ENCODE assay signal across 7 mouse cellular contexts in genomic region chr6:99519052-99519451, GRCm38 (mm10). TPM values are rescaled to one million over a fixed set of nuclear protein-coding genes. Genes with fewer than 3 reads are reported as not detected.
DNase-seq lines count a peak whose midpoint lies in the region; ATAC-seq and TF ChIP-seq lines count a peak whose summit lies in the region.

No protein-coding gene starts in this region.

- 28% methylated on average over 4 of the region's 4 CpGs for WGBS in lung, embryonic 16.5 days
- WGBS in embryonic facial prominence, embryonic 14.5 days = 36% methylated on average over 4 of the region's 4 CpGs
- 37% methylated on average over 4 of the region's 4 CpGs for WGBS in intestine, postnatal 0 days
- WGBS in stomach, embryonic 16.5 days = 40% methylated on average over 4 of the region's 4 CpGs

- no peak for DNase-seq in lung, postnatal 4 days
- no peak for DNase-seq in embryonic facial prominence, embryonic 14.5 days (ENCODE audit: low spot score)
- DNase-seq in adrenal gland, postnatal 14 days = no peak
- DNase-seq in thymus, postnatal 25 days = no peak

- ATAC-seq in lung, embryonic 16.5 days (ENCODE audit: low read depth) = no peak
- no peak for ATAC-seq in embryonic facial prominence, embryonic 14.5 days (ENCODE audit: low read depth)
- no peak for ATAC-seq in intestine, postnatal 0 days
- ATAC-seq in stomach, embryonic 16.5 days (ENCODE audit: insufficient read depth, low FRiP score) = no peak

- H3K4me2 ChIP-seq in lung, embryonic 16.5 days (ENCODE audit: low read depth, low read length) = peak overlapping the region; percentile 86
- peak overlapping the region; percentile 89 for H3K4me2 ChIP-seq in embryonic facial prominence, embryonic 14.5 days (ENCODE audit: low read depth, low read length)
- peak overlapping the region; percentile 92 for H3K4me2 ChIP-seq in intestine, postnatal 0 days (replicated peaks; ENCODE audit: low read depth)
- H3K4me2 ChIP-seq in stomach, embryonic 16.5 days (ENCODE audit: low read depth, low read length) = peak overlapping the region; percentile 83

- H3K9ac ChIP-seq in lung, embryonic 16.5 days (ENCODE audit: low read length) = no peak overlapping the region; the same call in 1 of the 2 replicates
- no peak overlapping the region for H3K9ac ChIP-seq in embryonic facial prominence, embryonic 14.5 days (ENCODE audit: low read depth, low read length)
- no peak overlapping the region for H3K9ac ChIP-seq in intestine, postnatal 0 days (ENCODE audit: low read depth, low read length)
- H3K9ac ChIP-seq in stomach, embryonic 16.5 days (ENCODE audit: low read length) = peak overlapping the region; percentile 46; the same call in 1 of the 2 replicates

- H3K9me3 ChIP-seq in lung, embryonic 16.5 days (ENCODE audit: control insufficient read depth, low read length) = no peaks in the 10 kb centered on the region
- H3K9me3 ChIP-seq in embryonic facial prominence, embryonic 14.5 days (ENCODE audit: control insufficient read depth, low read length) = no peaks in the 10 kb centered on the region
- no peaks in the 10 kb centered on the region for H3K9me3 ChIP-seq in intestine, postnatal 0 days (ENCODE audit: control insufficient read depth)
- H3K9me3 ChIP-seq in stomach, embryonic 16.5 days (replicated peaks; ENCODE audit: control insufficient read depth, low read length) = no peaks in the 10 kb centered on the region

- H3K27me3 ChIP-seq in lung, embryonic 16.5 days (ENCODE audit: control insufficient read depth, insufficient read depth, low read depth, low read length) = no peaks in the 10 kb centered on the region
- H3K27me3 ChIP-seq in embryonic facial prominence, embryonic 14.5 days (replicated peaks; ENCODE audit: control insufficient read depth, insufficient read depth, low read length) = no peaks in the 10 kb centered on the region
- H3K27me3 ChIP-seq in intestine, postnatal 0 days (replicated peaks; ENCODE audit: control insufficient read depth, insufficient read depth, low read length) = no peaks in the 10 kb centered on the region
- no peaks in the 10 kb centered on the region for H3K27me3 ChIP-seq in stomach, embryonic 16.5 days (ENCODE audit: control insufficient read depth, insufficient read depth, low read length)

- TF ChIP-seq CTCF in intestine, postnatal 0 days (IDR thresholded peaks at IDR 0.05; ENCODE audit: low read depth) = no peak

- H3K36me3 ChIP-seq in lung, embryonic 16.5 days (ENCODE audit: control insufficient read depth, insufficient read depth, low read length) = no peaks in the 10 kb centered on the region
- no peaks in the 10 kb centered on the region for H3K36me3 ChIP-seq in embryonic facial prominence, embryonic 14.5 days (ENCODE audit: control insufficient read depth, insufficient read depth, low read length)
- H3K36me3 ChIP-seq in intestine, postnatal 0 days (ENCODE audit: control insufficient read depth, insufficient read depth) = no peaks in the 10 kb centered on the region
- no peaks in the 10 kb centered on the region for H3K36me3 ChIP-seq in stomach, embryonic 16.5 days (ENCODE audit: control insufficient read depth, insufficient read depth, low read length)

- H3K4me1 ChIP-seq in lung, embryonic 16.5 days (replicated peaks; ENCODE audit: control insufficient read depth, insufficient read depth, low read length) = peaks cover 9% of the 10 kb centered on the region
- H3K4me1 ChIP-seq in embryonic facial prominence, embryonic 14.5 days (ENCODE audit: control insufficient read depth, insufficient read depth, low read length) = no peaks in the 10 kb centered on the region
- 0 out of 2 replicates have a peak, but pooled peaks cover 2% of the 10 kb centered on the region for H3K4me1 ChIP-seq in intestine, postnatal 0 days (replicated peaks; ENCODE audit: control insufficient read depth, insufficient read depth, low read length)
- peaks cover 7% of the 10 kb centered on the region for H3K4me1 ChIP-seq in stomach, embryonic 16.5 days (ENCODE audit: control insufficient read depth, insufficient read depth, low read length)

- peak overlapping the region; percentile 87 for H3K4me3 ChIP-seq in lung, embryonic 16.5 days (ENCODE audit: low read length)
- peak overlapping the region; percentile 81 for H3K4me3 ChIP-seq in embryonic facial prominence, embryonic 14.5 days (ENCODE audit: low read depth, low read length)
- peak overlapping the region; percentile 92 for H3K4me3 ChIP-seq in intestine, postnatal 0 days (ENCODE audit: low read depth, low read length)
- peak overlapping the region; percentile 90 for H3K4me3 ChIP-seq in stomach, embryonic 16.5 days (replicated peaks; ENCODE audit: low read length)

- no peak overlapping the region for H3K27ac ChIP-seq in lung, embryonic 16.5 days (ENCODE audit: low read length)
- no peak overlapping the region for H3K27ac ChIP-seq in embryonic facial prominence, embryonic 14.5 days (replicated peaks; ENCODE audit: low read depth, low read length)
- H3K27ac ChIP-seq in intestine, postnatal 0 days (ENCODE audit: low read depth, low read length) = no peak overlapping the region; the same call in 1 of the 2 replicates
- 0 out of 2 replicates have a peak overlapping the region, but pooled peaks have one; percentile 38 for H3K27ac ChIP-seq in stomach, embryonic 16.5 days (ENCODE audit: low read length)

RNA-seq across cellular contexts. Expression of gene Foxp1, which starts 3.5 kb away (rescaled TPM):
- 104 and 116 TPM in 2 replicates for polyA plus RNA-seq in lung, embryonic 16.5 days (2015; fragmentation: Nextera tagmentation; extraction: Ambion mirVana)
- polyA plus RNA-seq in embryonic facial prominence, embryonic 14.5 days (2014; fragmentation: Nextera tagmentation; extraction: Ambion mirVana) = 80.1 and 87.9 TPM in 2 replicates
- 45.3 and 57.0 TPM in 2 replicates for polyA plus RNA-seq in intestine, postnatal 0 days (2015; fragmentation: Nextera tagmentation; extraction: Ambion mirVana)
- polyA plus RNA-seq in stomach, embryonic 16.5 days (2015; fragmentation: Nextera tagmentation; extraction: Ambion mirVana) = 108 and 110 TPM in 2 replicates
- 46.4 and 64.0 TPM in 2 replicates for total RNA-seq in adrenal gland, postnatal 14 days (2021)
